Comparison of ENCODE assay signal across 18 mouse cellular contexts in genomic region chr15:83158587-83159160, GRCm38 (mm10). TPM values are rescaled to one million over a fixed set of nuclear protein-coding genes. Genes with fewer than 3 reads are reported as not detected.
A peak's percentile ranks its signal among the peaks of the same experiment; 100 is the strongest.
DNase-seq lines count a peak whose midpoint lies in the region; ATAC-seq and TF ChIP-seq lines count a peak whose summit lies in the region.
"Had no signal": no experiment of that assay in that cellular context is flagged by ENCODE, and none has a peak within 500 bp of the region (broad histone marks: within the 10 kb centered on the region; RNA-seq: fewer than 3 reads in every experiment).

No protein-coding gene starts in this region.

- H3K9me3 ChIP-seq in E14TG2a.4 (ENCODE audit: low read length) = no peaks in the 10 kb centered on the region
- H3K9me3 ChIP-seq: forebrain, embryonic 15.5 days; heart, embryonic 10.5 days; limb, embryonic 13.5 days; midbrain, embryonic 12.5 days had no signal

- peak; percentile 52 for DNase-seq in layer of hippocampus, adult 9-11 months
- DNase-seq in layer of hippocampus, adult 8-10 months (ENCODE audit: low spot score in 2 of 2) = no peak
- DNase-seq in heart, adult 9 months (ENCODE audit: low spot score in 2 of 2) = no peak
- no peak for DNase-seq in heart, adult 18-20 months
- DNase-seq: cerebellum, adult 9-11 months; embryo, embryonic 11 days; kidney, adult 2 months; kidney, postnatal 25 days; lung, postnatal 36 days had no signal

- H3K36me3 ChIP-seq in E14TG2a.4 (ENCODE audit: insufficient read depth, low read length) = peaks cover 84% of the 10 kb centered on the region

- H3K27me3 ChIP-seq in E14TG2a.4 (ENCODE audit: insufficient read depth, low read length) = no peaks in the 10 kb centered on the region
- H3K27me3 ChIP-seq: forebrain, embryonic 15.5 days; limb, embryonic 13.5 days; midbrain, embryonic 12.5 days had no signal

- no peak for TF ChIP-seq CTCF in E14TG2a.4 (conservative IDR thresholded peaks at IDR 0.05; ENCODE audit: low read length)

- H3K4me1 ChIP-seq in E14TG2a.4 (replicated peaks; ENCODE audit: low read depth, low read length) = peaks cover 67% of the 10 kb centered on the region
- H3K4me1 ChIP-seq: forebrain, embryonic 15.5 days; limb, embryonic 13.5 days had no signal

- 0 out of 2 replicates have a peak overlapping the region, but pooled peaks have one; percentile 17 for H3K4me3 ChIP-seq in E14TG2a.4 (replicated peaks; ENCODE audit: low read length)
- H3K4me3 ChIP-seq: forebrain, embryonic 15.5 days; heart, embryonic 10.5 days; left cerebral cortex, adult 2 months; limb, embryonic 13.5 days; midbrain, embryonic 12.5 days had no signal

- peak; percentile 35 for ATAC-seq in common myeloid progenitor, adult 5-6 weeks (replicated peaks; ENCODE audit: low read depth, poor library complexity, severe bottlenecking)
- peak; percentile 23 for ATAC-seq in megakaryocyte-erythroid progenitor cell, adult 5-6 weeks (replicated peaks; ENCODE audit: low FRiP score, low TSS enrichment, poor library complexity, severe bottlenecking)
- ATAC-seq: activated CD4-positive, CD25-positive, alpha-beta regulatory T cell, adult 4 months; forebrain, embryonic 15.5 days had no signal

RNA-seq across cellular contexts. Expression of gene Poldip3, which starts 9.5 kb away (rescaled TPM):
- 10 to 100 TPM; 84.5 to 94.7 (median 92.1) TPM for total RNA-seq in layer of hippocampus, adult 8-10 months (2022)
- total RNA-seq in common myeloid progenitor, adult 5-6 weeks (2017) = 70.1 and 94.4 TPM in 2 replicates
- 59.0 and 76.4 TPM in 2 replicates for total RNA-seq in megakaryocyte-erythroid progenitor cell, adult 5-6 weeks (2014; fragmentation: Nextera tagmentation)
- 65.4 and 92.3 TPM in 2 replicates for total RNA-seq in megakaryocyte-erythroid progenitor cell, adult 5-6 weeks (2017)
- total RNA-seq in heart, adult 18-20 months (2021) = 10 to 100 TPM; 23.1 to 26.2 TPM

RNA-seq across cellular contexts. Expression of gene Cyb5r3, which starts 13.7 kb away (rescaled TPM):
- 10 to 100 TPM; 70.0 to 98.9 (median 81.6) TPM for total RNA-seq in layer of hippocampus, adult 8-10 months (2022)
- total RNA-seq in common myeloid progenitor, adult 5-6 weeks (2017) = 31.7 and 34.9 TPM in 2 replicates
- total RNA-seq in megakaryocyte-erythroid progenitor cell, adult 5-6 weeks (2014; fragmentation: Nextera tagmentation) = 89.4 and 102 TPM in 2 replicates
- 33.0 and 55.6 TPM in 2 replicates for total RNA-seq in megakaryocyte-erythroid progenitor cell, adult 5-6 weeks (2017)
- total RNA-seq in heart, adult 18-20 months (2021) = 10 to 100 TPM; 83.9 to 93.0 TPM

RNA-seq across cellular contexts. Expression of gene Rrp7a, which starts 36.1 kb away (rescaled TPM):
- total RNA-seq in layer of hippocampus, adult 8-10 months (2022) = 100 to 1,000 TPM; 126 to 141 (median 133) TPM
- 87.5 and 106 TPM in 2 replicates for total RNA-seq in common myeloid progenitor, adult 5-6 weeks (2017)
- 30.4 and 53.1 TPM in 2 replicates for total RNA-seq in megakaryocyte-erythroid progenitor cell, adult 5-6 weeks (2014; fragmentation: Nextera tagmentation)
- total RNA-seq in megakaryocyte-erythroid progenitor cell, adult 5-6 weeks (2017) = 107 and 139 TPM in 2 replicates
- total RNA-seq in heart, adult 18-20 months (2021) = 10 to 100 TPM; 28.6 to 37.9 TPM
